Mouse (Mus musculus) embryonic fibroblast, embryonic 13.5 days (primary cell): ENCODE data around the gene Rabepk.

Experiments
- CTCF ChIP-seq: IDR thresholded peaks from 2 replicates; pipeline ENCODE4 v1.5.1; 2011; ENCODE audit warnings: mild to moderate bottlenecking, control low read depth, low read length, moderate library complexity, borderline replicate concordance; ENCODE audit not compliant: insufficient read depth
- POLR2A ChIP-seq: IDR thresholded peaks from 2 replicates; pipeline ENCODE4 v1.6.1; 2011; ENCODE audit warnings: low read depth, mild to moderate bottlenecking, control low read depth, low read length, moderate library complexity

DNA sequence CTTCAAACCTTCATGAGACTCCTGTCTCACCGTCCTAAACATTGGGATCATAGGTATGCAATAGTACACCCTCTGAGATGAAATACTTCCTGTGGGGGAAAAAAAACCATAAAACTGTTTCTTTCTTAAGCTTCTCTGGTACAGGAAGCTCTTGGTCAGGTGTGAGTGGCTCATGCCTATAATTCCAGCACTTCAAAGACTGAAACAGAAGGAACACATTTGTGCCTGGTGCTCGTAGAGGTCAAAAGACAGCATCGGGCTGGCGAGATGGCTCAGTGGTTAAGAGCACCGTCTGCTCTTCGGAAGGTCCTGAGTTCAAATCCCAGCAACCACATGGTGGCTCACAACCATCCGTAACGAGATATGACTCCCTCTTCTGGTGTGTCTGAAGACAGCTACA is 55.2 kb downstream of the Rabepk start:
- no peak for TF ChIP-seq CTCF
- no peak for TF ChIP-seq POLR2A
